Mouse (Mus musculus) heart, embryonic 14.5 days (tissue): ENCODE data around the gene Bmpr1a. TPM values are rescaled to one million over a fixed set of nuclear protein-coding genes. Genes with fewer than 3 reads are reported as not detected.

ENCODE experiments used
- ATAC-seq: fragments of 200-750 bp; cut with Nextera tagmentation; 2 replicates; pipeline ENCODE4 v1.8.0; 2017; ENCODE audit warnings: low read depth, moderate TSS enrichment; ENCODE audit not compliant: insufficient number of reproducible peaks, insufficient read depth, low FRiP score
- H3K27ac ChIP-seq, 2 experiments: fragments of 200-500 bp in 1 of 2; fragments of 300-500 bp in 1 of 2; sonication (generic) in 1 of 2; replicated peaks in 1 of 2; 2 replicates each; pipeline ENCODE4 v1.5.1; 2012 to 2014; ENCODE audit warnings: low read depth in 2 of 2, low read length in 2 of 2, control low read depth in 1 of 2, mild to moderate bottlenecking in 1 of 2, mixed read lengths in 1 of 2; ENCODE audit not compliant: control insufficient read depth in 1 of 2, insufficient read depth in 1 of 2
- H3K27me3 ChIP-seq: fragments of 300-500 bp; sonication (generic); 2 replicates; pipeline ENCODE4 v1.6.1; 2014; ENCODE audit warnings: mild to moderate bottlenecking, low read length, control low read depth; ENCODE audit not compliant: control insufficient read depth, insufficient read depth
- H3K36me3 ChIP-seq: fragments of 300-500 bp; sonication (generic); 2 replicates; pipeline ENCODE4 v1.6.1; 2014; ENCODE audit warnings: mild to moderate bottlenecking, control low read depth, low read length, mixed read lengths; ENCODE audit not compliant: control insufficient read depth, insufficient read depth
- H3K4me1 ChIP-seq, 2 experiments: fragments of 200-500 bp in 1 of 2; fragments of 300-500 bp in 1 of 2; sonication (generic) in 1 of 2; 2 replicates each; pipeline ENCODE4 v1.6.1; 2012 to 2014; ENCODE audit warnings: low read length in 2 of 2, control low read depth in 1 of 2, mixed read lengths in 1 of 2; ENCODE audit not compliant: control insufficient read depth in 2 of 2, insufficient read depth in 2 of 2
- H3K4me2 ChIP-seq: fragments of 300-500 bp; sonication (generic); 2 replicates; pipeline ENCODE4 v1.6.1; 2014; ENCODE audit warnings: mild to moderate bottlenecking, low read length
- H3K4me3 ChIP-seq, 2 experiments: fragments of 200-500 bp in 1 of 2; fragments of 300-500 bp in 1 of 2; sonication (generic) in 1 of 2; 2 replicates each; pipeline ENCODE4 v1.5.1; 2012 to 2014; ENCODE audit warnings: low read length in 2 of 2, mild to moderate bottlenecking in 2 of 2, control low read depth in 1 of 2, low read depth in 1 of 2, moderate library complexity in 1 of 2; ENCODE audit not compliant: control insufficient read depth in 1 of 2, insufficient read depth in 1 of 2
- H3K9ac ChIP-seq: fragments of 300-500 bp; sonication (generic); 2 replicates; pipeline ENCODE4 v1.6.1; 2014; ENCODE audit warnings: mild to moderate bottlenecking, low read length
- H3K9me3 ChIP-seq: fragments of 300-500 bp; sonication (generic); 2 replicates; pipeline ENCODE4 v1.6.1; 2016; ENCODE audit warnings: low read length, control low read depth; ENCODE audit not compliant: control insufficient read depth
- WGBS: fragments of 180-500 bp; shearing (Covaris S2); extraction: QIAGEN DNeasy Blood & Tissue Kit; methylation state at CpG from one replicate; pipeline ENCODE4 v1.1.7; 2014; 5-methylcytosine and 5-hydroxymethylcytosine counted together
- polyA plus RNA-seq: library from polyadenylated mRNA; unstranded; fragments of >200 nt; fragmentation: Nextera tagmentation; extraction: Ambion mirVana; gene quantifications from 2 replicates; pipeline ENCODE4 v1.2.1, GENCODE M21; 2014

The Bmpr1a gene
- polyA plus RNA-seq, 1 experiment from 2014 or later, result 49.0 TPM

DNA sequence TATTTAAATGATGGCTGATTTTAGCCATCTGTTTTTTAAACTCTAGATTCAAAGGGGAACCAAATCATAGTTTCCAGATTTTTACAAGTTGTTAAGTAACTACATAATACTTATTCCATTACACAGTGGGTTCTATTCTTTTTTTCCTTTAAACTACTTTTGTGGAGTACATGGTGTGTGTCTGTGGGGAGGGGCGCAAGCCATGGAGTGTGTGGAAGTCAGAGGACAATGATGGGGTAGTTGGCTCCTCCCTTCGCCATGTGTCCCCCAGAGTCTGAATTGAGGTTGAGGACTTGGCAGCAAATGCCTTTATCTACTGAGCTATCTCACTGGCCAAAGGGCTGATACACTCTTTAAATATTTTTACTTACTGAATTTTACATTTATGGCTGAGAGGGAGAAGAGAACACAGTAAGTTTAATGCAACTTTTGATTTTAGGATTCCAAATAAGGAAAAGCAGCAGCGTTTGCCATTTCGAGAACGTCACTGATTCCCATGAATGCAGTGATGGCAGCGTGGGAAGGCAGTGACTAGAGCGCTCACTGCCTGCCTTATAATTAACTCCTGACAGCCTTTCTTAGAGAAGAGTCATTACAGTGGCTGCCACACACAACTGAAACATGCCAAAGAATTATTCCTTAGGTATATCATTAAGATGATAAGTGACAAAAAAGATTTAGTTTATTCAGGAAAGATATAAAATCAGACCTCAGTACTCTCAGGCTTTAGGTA is 90.8 kb downstream of the Bmpr1a start:
- H3K36me3 ChIP-seq, result peaks cover 84% of the 10 kb centered on the region
- no peaks in the 10 kb centered on the region for H3K27me3 ChIP-seq
- H3K4me2 ChIP-seq, result no peak overlapping the region
- no peak overlapping the region for H3K4me3 ChIP-seq
- no peaks in the 10 kb centered on the region for H3K4me1 ChIP-seq
- H3K9me3 ChIP-seq, result no peaks in the 10 kb centered on the region
- no peak overlapping the region for H3K27ac ChIP-seq
- no peak for ATAC-seq
- WGBS, result 85% methylated on average over 7 of the region's 7 CpGs
- no peak overlapping the region for H3K9ac ChIP-seq

DNA sequence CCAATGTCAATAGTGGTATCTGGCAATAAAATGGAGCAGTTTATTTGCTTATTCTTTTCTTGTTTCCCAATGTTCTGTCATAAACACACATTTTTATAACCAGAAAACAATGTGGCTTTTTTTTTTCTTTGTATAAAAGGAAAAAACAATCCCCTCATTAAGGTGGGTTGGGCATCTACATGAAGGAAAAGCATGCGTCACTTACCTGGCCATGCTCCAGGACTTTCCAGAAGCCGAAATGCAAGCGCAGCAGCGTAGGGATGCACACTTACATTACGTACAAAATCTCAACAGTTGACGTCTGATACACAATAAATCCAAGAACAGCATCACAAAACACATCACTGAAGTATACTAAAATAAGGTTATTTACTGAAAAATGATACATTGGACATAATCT is 92.4 kb downstream of the Bmpr1a start:
- peaks cover 89% of the 10 kb centered on the region for H3K36me3 ChIP-seq
- no peak overlapping the region for H3K9ac ChIP-seq
- H3K27me3 ChIP-seq, result no peaks in the 10 kb centered on the region
- H3K4me2 ChIP-seq, result no peak overlapping the region
- no peaks in the 10 kb centered on the region for H3K4me1 ChIP-seq
- 94% methylated on average over 6 of the region's 6 CpGs for WGBS
- H3K4me3 ChIP-seq, result no peak overlapping the region
- no peaks in the 10 kb centered on the region for H3K9me3 ChIP-seq
- no peak overlapping the region for H3K27ac ChIP-seq
- ATAC-seq, result no peak

DNA sequence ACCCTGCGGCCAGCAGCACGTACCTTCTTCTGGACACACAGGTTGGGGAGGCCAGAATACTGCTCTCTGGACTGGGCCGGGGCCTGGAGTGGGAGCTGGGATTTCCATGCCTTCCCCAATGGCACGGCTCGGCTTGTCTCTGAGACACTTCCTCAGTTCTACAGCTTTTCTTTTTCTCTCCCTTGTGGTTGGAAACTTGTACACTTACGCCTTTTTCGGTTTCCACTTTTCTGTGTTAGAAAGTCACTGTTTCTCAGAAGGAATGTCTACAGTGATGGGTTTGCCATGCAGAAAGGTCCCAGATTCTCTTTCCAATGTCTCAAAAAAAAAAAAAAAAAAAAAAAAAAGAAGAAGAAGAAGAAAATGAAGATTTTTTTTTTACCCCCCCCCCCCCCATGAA is 99.7 kb downstream of the Bmpr1a start:
- no peaks in the 10 kb centered on the region for H3K9me3 ChIP-seq
- 95% methylated on average over 7 of the region's 7 CpGs for WGBS
- no peaks in the 10 kb centered on the region for H3K27me3 ChIP-seq
- H3K9ac ChIP-seq, result no peak overlapping the region
- no peak for ATAC-seq
- H3K27ac ChIP-seq, result peak overlapping the region in 1 of 2 experiments; percentile 29; a peak in 1 of 4 replicates
- H3K4me2 ChIP-seq, result no peak overlapping the region
- no peak overlapping the region for H3K4me3 ChIP-seq
- peaks cover 84% of the 10 kb centered on the region for H3K36me3 ChIP-seq
- peaks cover 11% of the 10 kb centered on the region in 2 experiments; a peak in 3 of 4 replicates for H3K4me1 ChIP-seq

DNA sequence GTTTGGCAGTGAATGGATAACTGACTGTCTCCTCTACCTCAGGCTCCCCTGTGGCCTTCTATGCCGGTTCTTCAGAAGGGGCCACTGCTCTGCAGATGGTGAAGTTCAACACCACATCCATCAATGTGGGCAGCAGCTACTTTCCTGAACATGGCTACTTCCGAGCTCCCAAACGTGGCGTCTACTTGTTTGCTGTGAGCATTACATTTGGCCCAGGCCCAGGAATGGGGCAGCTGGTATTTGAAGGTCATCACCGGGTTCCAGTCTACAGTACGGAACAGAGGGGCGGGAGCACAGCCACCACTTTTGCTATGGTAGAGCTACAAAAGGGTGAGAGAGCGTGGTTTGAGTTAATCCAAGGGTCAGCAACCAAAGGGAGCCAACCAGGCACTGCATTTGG is 100.3 kb downstream of the Bmpr1a start:
- Histone ChIP-seq H3K9me3 (no peaks in the 10 kb centered on the region), H3K27me3 (no peaks in the 10 kb centered on the region), H3K36me3 (peaks cover 84% of the 10 kb centered on the region), H3K27ac (peak overlapping the region in 1 of 2 experiments; percentile 29; a peak in 1 of 4 replicates), H3K4me2 (no peak overlapping the region), H3K4me3 (no peak overlapping the region), H3K4me1 (peaks cover 11 to 12% of the 10 kb centered on the region in 2 experiments; a peak in 3 of 4 replicates), H3K9ac (no peak overlapping the region)
- 53% methylated on average over 8 of the region's 8 CpGs for WGBS
- no peak for ATAC-seq

DNA sequence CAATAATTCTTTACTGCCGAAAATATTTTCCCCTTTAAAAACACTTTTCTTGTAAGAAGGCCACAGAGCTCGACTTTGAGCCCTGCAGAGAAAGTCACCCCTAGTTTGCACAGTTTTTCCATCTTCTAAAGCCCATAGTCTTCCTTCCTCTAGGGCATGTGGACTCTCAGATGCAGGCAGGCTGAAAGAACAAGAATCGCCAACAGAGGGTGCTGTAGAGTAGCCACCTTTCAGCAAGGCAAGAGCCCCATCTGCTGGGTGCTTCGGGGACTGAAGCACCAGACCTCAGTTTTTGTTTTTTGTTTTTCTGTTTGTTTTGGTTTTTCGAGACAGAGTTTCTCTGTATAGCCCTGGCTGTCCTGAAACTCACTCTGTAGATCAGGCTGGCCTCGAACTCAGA is 102.0 kb downstream of the Bmpr1a start:
- ATAC-seq, result no peak
- WGBS, result 57% methylated on average over 6 of the region's 6 CpGs
- H3K27ac ChIP-seq, result no peak overlapping the region
- peaks cover 71% of the 10 kb centered on the region for H3K36me3 ChIP-seq
- peaks cover 11 to 14% of the 10 kb centered on the region in 2 experiments; a peak in 3 of 4 replicates for H3K4me1 ChIP-seq
- H3K9ac ChIP-seq, result no peak overlapping the region
- no peaks in the 10 kb centered on the region for H3K9me3 ChIP-seq
- no peaks in the 10 kb centered on the region for H3K27me3 ChIP-seq
- no peak overlapping the region for H3K4me3 ChIP-seq
- no peak overlapping the region for H3K4me2 ChIP-seq

DNA sequence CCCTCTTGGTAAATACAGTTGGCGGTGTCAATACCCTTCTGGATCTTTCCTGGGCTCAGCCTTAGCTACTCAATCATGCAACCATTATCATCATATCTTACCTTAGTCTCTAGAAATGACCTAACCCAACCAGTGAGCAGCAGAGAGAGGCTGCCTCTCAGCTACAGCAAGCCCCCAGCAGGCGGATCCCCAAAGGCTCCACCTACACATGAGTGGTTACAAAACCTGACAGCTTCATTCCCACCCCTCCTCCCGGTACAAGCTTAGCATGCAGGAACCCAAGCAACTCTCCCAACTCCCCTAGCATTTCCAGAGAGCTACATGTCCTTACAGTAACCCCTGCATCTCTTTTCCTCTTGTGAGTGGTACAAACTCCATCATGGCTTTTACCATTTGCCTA is 103.1 kb downstream of the Bmpr1a start:
- WGBS, result 86% methylated on average over 3 of the region's 3 CpGs
- peaks cover 62% of the 10 kb centered on the region for H3K36me3 ChIP-seq
- no peak overlapping the region for H3K27ac ChIP-seq
- H3K4me1 ChIP-seq, result peaks cover 10 to 14% of the 10 kb centered on the region in 2 experiments; a peak in 3 of 4 replicates
- no peak overlapping the region for H3K4me2 ChIP-seq
- no peaks in the 10 kb centered on the region for H3K9me3 ChIP-seq
- no peak overlapping the region for H3K9ac ChIP-seq
- no peak for ATAC-seq
- no peak overlapping the region for H3K4me3 ChIP-seq
- no peaks in the 10 kb centered on the region for H3K27me3 ChIP-seq

- no peak for ATAC-seq
- Histone ChIP-seq H3K9ac (no peak overlapping the region), H3K36me3 (peaks cover 55% of the 10 kb centered on the region), H3K9me3 (no peaks in the 10 kb centered on the region), H3K27ac (no peak overlapping the region), H3K27me3 (no peaks in the 10 kb centered on the region), H3K4me1 (peaks cover 7 to 11% of the 10 kb centered on the region in 2 experiments; a peak in 3 of 4 replicates), H3K4me3 (no peak overlapping the region), H3K4me2 (no peak overlapping the region)
- 84% methylated on average over 6 of the region's 6 CpGs for WGBS
Observed at GRCm38 (mm10) chr14:34399301-34399700, 103.8 kb downstream of the Bmpr1a start.

DNA sequence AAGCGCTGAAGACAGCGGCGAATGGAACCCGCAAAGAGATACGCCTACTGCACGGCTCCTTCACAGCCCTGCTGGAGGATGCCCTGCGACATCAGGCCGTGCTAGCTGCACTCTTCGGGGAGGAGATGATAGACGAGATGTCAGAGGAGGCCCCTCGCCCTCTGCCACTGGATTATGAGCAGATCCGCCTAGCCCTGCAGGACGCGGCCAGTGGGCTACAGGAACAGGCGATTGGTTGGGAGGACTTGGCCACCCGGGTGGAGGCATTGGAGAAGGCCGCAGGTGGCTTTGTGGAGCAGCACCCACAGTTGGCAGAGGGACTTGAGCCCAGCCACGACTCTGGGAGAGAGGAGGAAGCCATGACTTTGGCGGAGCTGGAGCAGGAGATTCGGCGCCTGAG is 104.2 kb downstream of the Bmpr1a start:
- Histone ChIP-seq H3K27ac (no peak overlapping the region), H3K9ac (no peak overlapping the region), H3K36me3 (peaks cover 52% of the 10 kb centered on the region), H3K27me3 (no peaks in the 10 kb centered on the region), H3K4me3 (no peak overlapping the region), H3K4me2 (no peak overlapping the region), H3K4me1 (peaks cover 7 to 11% of the 10 kb centered on the region in 2 experiments; a peak in 3 of 4 replicates), H3K9me3 (no peaks in the 10 kb centered on the region)
- 85% methylated on average over 21 of the region's 21 CpGs for WGBS
- ATAC-seq, result no peak
